Comparison of ENCODE assay signal across 15 mouse cellular contexts in the genomic region with DNA sequence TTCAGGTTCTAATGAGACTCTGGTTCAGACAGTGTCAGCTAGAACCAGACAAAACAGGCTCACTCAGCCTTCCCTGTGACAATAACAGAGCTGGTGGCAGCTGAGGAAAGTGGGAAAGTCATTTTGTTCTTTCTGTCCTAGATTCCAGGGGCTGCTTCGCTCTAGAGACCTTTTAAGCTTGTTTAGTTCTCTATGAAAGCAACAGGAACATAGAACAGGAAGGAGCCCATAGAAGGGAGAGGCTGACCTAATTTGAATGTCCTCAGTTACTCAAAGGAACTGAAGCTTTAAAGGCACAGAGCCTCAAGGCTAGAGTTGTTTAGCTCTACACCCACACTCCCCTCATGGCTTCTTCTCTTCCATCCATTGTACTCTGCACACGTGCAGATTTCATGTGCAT.
DNase-seq lines count a peak whose midpoint lies in the region; ATAC-seq and TF ChIP-seq lines count a peak whose summit lies in the region.
"Had no signal": no experiment of that assay in that cellular context is flagged by ENCODE, and none has a peak within 500 bp of the region (broad histone marks: within the 10 kb centered on the region; RNA-seq: fewer than 3 reads in every experiment).

No protein-coding gene starts in this region.

- WGBS in intestine, embryonic 16.5 days: 76% methylated on average over 2 of the region's 2 CpGs

- H3K27ac ChIP-seq in left cerebral cortex, adult 2 months: peak overlapping the region; percentile 66
- H3K27ac ChIP-seq in intestine, embryonic 16.5 days (ENCODE audit: low read length): no peak overlapping the region
- H3K27ac ChIP-seq: embryonic facial prominence, embryonic 13.5 days; forebrain, embryonic 13.5 days had no signal

- DNase-seq in left cerebral cortex, adult 2 months (ENCODE audit: extremely low spot score in 1 of 2, low spot score in 2 of 2): no peak
- no peak for DNase-seq in left cerebral cortex, postnatal 36 days (ENCODE audit: low spot score in 2 of 2)
- peak; percentile 14 for DNase-seq in T-cell, adult 2 months (ENCODE audit: low spot score)
- peak; percentile 29 for DNase-seq in naive thymus-derived CD4-positive, alpha-beta T cell, adult 2 months (ENCODE audit: low read depth)
- no peak for DNase-seq in yolk sac, embryonic 10.5 days (ENCODE audit: low spot score)
- DNase-seq: adrenal gland, postnatal 14 days; cerebellum, postnatal 25 days; gastrocnemius, postnatal 14 days; heart, postnatal 4 days had no signal

- no peaks in the 10 kb centered on the region for H3K9me3 ChIP-seq in intestine, embryonic 16.5 days (ENCODE audit: control insufficient read depth, low read length)
- H3K9me3 ChIP-seq: embryonic facial prominence, embryonic 13.5 days; forebrain, embryonic 13.5 days; heart, embryonic 12.5 days; megakaryocyte, embryonic 14.5 days had no signal

- no peaks in the 10 kb centered on the region for H3K27me3 ChIP-seq in intestine, embryonic 16.5 days (replicated peaks; ENCODE audit: control insufficient read depth, insufficient read depth, low read length)
- H3K27me3 ChIP-seq: embryonic facial prominence, embryonic 13.5 days; forebrain, embryonic 13.5 days; heart, embryonic 12.5 days; megakaryocyte, embryonic 14.5 days had no signal

- no peak for TF ChIP-seq CTCF in left cerebral cortex, adult 2 months (IDR thresholded peaks at IDR 0.05)

- H3K36me3 ChIP-seq in intestine, embryonic 16.5 days (ENCODE audit: control insufficient read depth, insufficient read depth, low read length): no peaks in the 10 kb centered on the region
- H3K36me3 ChIP-seq: embryonic facial prominence, embryonic 13.5 days; heart, embryonic 12.5 days had no signal

- H3K4me1 ChIP-seq in intestine, embryonic 16.5 days (ENCODE audit: control insufficient read depth, insufficient read depth, low read length): 0 out of 2 replicates have a peak, but pooled peaks cover 5% of the 10 kb centered on the region

- peak; percentile 60 for ATAC-seq in CD4-positive, CD25-positive, alpha-beta regulatory T cell, adult 4 months
- no peak for ATAC-seq in intestine, embryonic 16.5 days
- ATAC-seq: forebrain, embryonic 13.5 days had no signal

- intact Hi-C loops in left cerebral cortex, adult 2 months (cut with DNase I): loop anchor here (10.0 kb wide), 2 partner anchors 119 to 149 kb away; no protein-coding TSS in a partner anchor
- intact Hi-C loops in left cerebral cortex, postnatal 36 days (cut with DNase I): loop anchor here (5.0 kb wide), 1 partner anchor 143 kb away; a partner anchor contains a TSS

- H3K9ac ChIP-seq in intestine, embryonic 16.5 days (ENCODE audit: low read depth, low read length): no peak overlapping the region
- H3K9ac ChIP-seq: embryonic facial prominence, embryonic 13.5 days; forebrain, embryonic 13.5 days; heart, embryonic 12.5 days had no signal

- no peak overlapping the region for H3K4me3 ChIP-seq in left cerebral cortex, adult 2 months
- H3K4me3 ChIP-seq in intestine, embryonic 16.5 days (ENCODE audit: low read length): no peak overlapping the region
- H3K4me3 ChIP-seq: embryonic facial prominence, embryonic 13.5 days; forebrain, embryonic 13.5 days; heart, embryonic 12.5 days; megakaryocyte, embryonic 14.5 days had no signal

- no peak overlapping the region for H3K4me2 ChIP-seq in intestine, embryonic 16.5 days (ENCODE audit: low read depth, low read length)
- H3K4me2 ChIP-seq: embryonic facial prominence, embryonic 13.5 days; forebrain, embryonic 13.5 days; heart, embryonic 12.5 days had no signal

Comparison
In these comparisons a context has a peak if more than half of its experiments do, and no peak if none do; other contexts are left out.
1. DNase-seq: peak in T-cell, adult 2 months (single experiment) and naive thymus-derived CD4-positive, alpha-beta T cell, adult 2 months (single experiment); none in left cerebral cortex, adult 2 months (0 of 2), left cerebral cortex, postnatal 36 days (0 of 2) and yolk sac, embryonic 10.5 days (single experiment).